Mouse (Mus musculus): ENCODE data around the gene Ptpro.
A peak's percentile ranks its signal among the peaks of the same experiment; 100 is the strongest.
"Not testable (repeated sequence)": the region's sequence is repeated elsewhere in the genome, so short reads cannot be mapped to it uniquely, and the experiment has no call there.

The Ptpro gene

GRCm38 (mm10) chr6:137457210-137457609 is 205.1 kb downstream of the Ptpro start:
- peak; percentile 96 for DNase-seq

DNA sequence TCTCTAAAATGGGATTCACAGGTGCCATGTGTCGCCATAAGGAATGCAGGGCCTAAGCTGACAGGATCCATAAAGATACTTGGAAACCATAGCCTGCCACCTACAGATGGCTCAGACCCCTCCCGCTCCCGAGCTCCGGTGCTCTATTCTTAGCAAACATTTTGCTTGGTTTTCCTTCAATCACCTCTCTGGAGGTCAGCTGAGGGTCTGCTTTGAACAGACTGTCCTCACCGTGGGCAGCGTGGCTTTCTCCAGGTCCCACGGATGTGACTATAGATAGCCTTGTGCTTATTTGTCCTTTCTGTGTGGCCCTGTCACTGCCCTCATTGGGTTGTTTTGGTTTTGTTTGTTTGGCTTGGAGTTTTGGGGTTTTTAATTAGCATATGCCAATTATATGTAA is 206.0 kb downstream of the Ptpro start:
- no peak for DNase-seq

DNA sequence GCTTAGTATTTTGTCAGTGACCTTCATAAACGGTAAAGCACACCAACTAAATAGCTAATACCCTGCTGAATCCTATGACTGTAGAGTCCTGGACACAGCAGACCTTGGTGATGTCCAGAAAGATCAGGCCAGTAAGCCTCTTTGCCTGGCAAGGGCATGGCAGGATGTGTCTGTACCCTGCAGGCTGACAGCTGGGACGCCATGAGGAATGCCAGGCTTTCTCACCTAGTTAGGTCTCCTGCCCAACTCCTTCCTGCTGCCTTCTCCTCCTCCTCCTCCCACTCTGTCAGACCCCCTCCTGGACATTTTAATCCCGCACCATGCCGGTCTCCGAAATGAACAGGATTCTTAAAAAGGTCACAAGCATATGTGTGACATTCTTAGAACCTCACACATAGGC is 211.7 kb downstream of the Ptpro start:
- DNase-seq, result no peak

DNA sequence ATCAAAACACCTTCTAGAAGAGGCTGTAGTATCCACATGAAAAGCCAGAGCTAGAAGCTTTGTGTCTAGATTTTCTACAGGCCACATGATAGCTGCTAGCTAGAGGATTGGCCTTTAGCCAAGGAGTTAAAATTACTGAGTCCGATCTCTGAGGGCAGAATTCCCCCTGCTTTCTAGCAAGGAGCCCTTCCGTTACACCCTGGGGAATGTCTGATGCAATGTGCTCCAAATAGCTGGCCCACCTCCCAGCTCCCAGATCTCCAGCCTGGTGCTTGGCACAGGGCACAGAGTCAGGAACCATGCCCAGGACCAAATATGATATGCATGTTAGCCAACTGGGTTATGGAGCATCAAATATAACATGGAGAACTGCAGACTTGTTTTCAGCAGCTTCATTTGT is 213.1 kb downstream of the Ptpro start:
- peak; percentile 99 for DNase-seq

DNA sequence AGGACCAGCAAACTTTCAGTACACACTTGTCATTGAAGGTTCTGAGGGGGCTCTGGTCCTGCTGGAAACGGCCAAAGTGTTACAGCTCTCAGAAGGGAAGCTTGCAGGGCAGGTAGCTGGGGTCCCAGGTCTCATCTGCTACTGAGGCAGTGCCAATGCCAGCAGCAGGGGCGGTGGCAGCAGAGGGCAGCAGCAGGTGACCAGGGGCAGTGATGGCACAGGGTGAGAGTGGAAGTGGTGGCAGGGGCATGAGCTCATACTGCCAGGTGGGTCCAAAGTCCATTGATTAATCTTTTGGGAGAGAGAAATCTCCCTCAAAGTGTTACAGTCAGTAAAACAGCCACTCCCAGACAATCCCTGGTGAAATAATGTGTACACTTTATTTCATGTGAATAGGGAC is 214.1 kb downstream of the Ptpro start:
- no peak for DNase-seq

- no peak for DNase-seq
These were observed 215.6 kb downstream of the Ptpro start for GRCm38 (mm10) chr6:137467696-137468095.

GRCm38 (mm10) chr6:137469541-137469940 is 217.4 kb downstream of the Ptpro start:
- DNase-seq, result no peak

DNA sequence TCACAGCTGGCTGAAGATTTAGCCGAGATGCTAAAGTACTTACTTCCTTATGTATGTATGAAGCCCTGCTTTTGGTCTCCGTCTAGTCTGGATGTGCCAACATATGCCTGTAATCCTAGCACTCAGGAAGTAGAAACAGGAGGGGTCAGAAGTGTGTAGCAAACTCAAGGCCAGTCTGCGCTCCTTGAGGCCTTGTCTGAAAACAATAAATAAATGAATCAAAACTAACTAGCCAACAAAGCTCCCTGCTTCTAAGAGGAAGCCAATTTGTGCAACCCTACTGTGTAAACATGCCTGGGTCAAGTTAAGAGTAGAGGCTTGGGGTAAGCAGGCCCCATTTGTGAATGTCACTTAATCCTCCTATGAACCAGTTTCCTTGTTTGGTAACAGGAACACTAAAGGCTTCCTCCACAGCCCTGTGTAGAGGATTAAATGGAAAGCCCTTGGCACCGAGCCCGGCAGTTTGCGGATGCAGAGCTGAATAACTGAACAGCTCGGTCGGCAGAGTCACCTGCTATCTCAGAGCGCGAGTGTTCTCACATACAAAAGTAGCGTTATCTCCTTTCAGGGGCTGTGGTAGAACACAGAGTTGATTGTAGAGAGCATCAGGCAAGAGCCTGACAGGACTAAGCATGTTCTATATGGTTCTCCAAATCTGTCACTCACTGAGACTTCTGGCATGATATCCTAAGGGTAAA is 218.9 kb downstream of the Ptpro start:
- peak; percentile 98 for DNase-seq

GRCm38 (mm10) chr6:137472129-137472528 is 220.0 kb downstream of the Ptpro start:
- DNase-seq, result no peak

DNA sequence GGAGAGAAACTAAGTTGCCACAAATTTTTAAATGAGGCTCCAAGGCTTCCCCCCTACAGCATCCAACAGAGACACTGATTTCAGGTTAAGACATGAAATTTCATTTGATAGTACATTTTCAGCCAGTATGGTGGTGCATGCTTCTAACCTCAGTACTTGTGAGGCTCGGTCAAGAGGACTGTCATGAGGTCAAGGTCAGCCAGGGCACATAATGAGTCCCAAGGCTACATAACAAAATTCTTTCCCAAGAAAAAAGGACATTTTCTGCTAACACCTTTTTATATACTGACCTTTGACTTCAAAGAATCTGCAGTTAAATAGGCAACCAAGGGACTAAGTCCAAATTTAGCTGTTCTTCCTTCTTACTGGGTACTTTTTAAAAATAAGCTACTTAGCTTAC is 221.3 kb downstream of the Ptpro start:
- no peak for DNase-seq

DNA sequence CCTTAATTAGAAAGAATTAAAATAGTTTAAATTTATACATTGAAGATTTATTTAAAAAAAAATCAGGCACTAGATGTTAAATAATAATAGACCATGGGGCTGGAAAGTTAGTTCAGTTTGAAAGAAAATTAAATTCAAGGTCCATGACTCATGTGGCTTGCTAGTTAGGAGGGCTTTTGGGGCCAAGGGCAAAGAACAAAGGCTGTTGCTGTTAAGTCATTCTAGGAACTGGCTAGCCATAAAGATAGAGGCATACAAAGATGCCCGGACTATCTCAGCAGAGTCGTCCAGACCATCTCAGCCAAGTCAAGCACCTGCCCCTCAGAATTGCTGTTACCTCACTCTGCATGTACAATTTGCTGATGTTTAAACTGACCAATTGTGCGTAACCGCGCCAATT is 223.6 kb downstream of the Ptpro start:
- DNase-seq, result not testable (repeated sequence)

- no peak for DNase-seq
These were observed 230.8 kb downstream of the Ptpro start for GRCm38 (mm10) chr6:137482891-137483290.

GRCm38 (mm10) chr6:137487443-137487842 is 235.3 kb downstream of the Ptpro start:
- DNase-seq, result peak; percentile 98

DNA sequence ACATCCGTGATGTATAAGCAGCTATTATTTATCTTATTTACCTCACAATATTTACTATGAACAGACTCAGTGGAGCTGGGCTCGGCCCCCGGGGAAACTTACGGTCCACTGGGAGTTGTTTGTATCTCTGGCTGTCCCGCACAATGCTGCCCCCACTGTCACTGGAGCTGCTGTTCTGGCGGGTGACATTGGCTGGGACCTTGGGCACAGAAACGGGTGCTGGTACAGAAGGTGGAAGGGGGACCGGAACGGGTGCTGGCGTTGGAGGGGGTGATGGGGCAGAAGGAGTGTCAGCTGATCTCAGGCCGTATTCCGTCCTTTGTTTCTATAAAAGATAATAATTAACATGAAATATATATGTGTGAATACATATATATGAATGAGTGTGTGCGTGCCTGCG is 238.0 kb downstream of the Ptpro start:
- DNase-seq, result peak; percentile 87

DNA sequence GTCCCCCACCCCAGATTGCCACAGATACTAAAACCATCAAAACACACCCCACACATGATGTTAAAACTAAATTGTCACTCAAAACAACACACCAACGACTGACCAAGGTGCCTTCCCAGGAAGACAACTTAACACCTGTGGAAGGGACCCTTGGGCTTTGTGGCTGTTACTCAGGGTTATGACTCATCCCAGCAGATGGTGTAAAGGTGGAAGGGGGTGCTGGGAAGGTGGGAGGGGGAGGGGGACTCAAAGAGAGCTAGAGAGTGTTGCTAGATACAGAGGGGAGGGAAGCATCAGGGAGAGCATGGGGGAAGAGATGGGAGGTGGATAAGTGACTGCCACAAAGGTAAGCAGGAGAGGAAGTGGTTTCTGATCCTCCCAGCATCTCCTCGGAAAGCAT is 239.5 kb downstream of the Ptpro start:
- peak; percentile 66 for DNase-seq

- DNase-seq, result peak; percentile 86
These were observed 240.5 kb downstream of the Ptpro start for GRCm38 (mm10) chr6:137492582-137492981.

GRCm38 (mm10) chr6:137493211-137494135 is 241.4 kb downstream of the Ptpro start:
- DNase-seq, result peak; percentile 92

DNA sequence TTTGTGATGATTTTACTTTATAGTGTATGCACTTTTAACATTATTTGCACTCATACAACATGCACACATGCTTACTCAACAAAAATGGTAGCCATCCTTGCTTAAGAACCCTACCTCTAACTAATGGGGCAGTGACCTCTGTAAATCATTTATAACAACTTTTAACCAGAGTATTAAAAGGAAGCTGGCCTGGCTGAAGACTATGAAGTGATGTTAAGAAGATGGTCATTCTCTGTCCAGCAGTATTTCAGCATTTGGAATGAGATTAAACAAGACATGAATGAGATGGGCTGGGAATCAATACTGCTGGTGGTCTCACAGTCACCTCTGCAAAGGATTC is 242.0 kb downstream of the Ptpro start:
- DNase-seq, result no peak

DNA sequence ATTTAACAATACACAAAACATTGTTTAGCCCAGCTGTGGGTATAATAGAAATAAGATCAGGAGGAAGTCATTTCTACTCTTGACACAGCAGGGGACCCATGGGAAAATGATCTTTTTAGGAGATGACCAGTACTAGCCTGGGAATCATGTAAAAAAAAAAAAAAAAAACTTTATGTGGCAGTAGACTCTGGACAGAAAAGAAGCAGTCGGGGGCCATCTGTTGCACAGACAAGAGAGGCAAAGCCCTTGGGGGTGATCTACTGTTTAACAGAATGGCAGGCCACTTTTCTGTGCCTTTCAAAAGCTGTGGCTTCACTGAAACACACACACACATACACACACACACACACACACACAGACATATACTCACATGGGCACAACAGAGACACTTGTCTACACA is 242.7 kb downstream of the Ptpro start:
- peak; percentile 83 for DNase-seq

GRCm38 (mm10) chr6:137495233-137495632 is 243.1 kb downstream of the Ptpro start:
- peak; percentile 13 for DNase-seq

DNA sequence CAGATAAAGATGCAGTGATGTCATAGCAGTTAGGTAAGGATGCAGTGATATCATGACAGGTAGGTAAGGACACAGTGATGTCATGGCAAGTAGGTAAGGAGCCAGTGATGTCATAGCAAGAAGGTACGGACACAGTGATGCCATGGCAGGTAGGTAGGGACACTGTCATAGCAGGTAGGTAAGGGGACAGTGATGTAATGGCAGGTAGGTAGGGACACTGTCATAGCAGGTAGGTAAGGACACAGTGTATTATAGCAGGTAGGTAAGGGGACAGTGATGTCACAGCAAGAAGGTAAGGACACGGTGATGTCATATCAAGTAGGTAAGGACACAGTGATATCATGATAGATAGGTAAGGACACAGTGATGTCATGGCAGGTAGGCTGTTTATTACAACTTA is 244.4 kb downstream of the Ptpro start:
- no peak for DNase-seq

DNA sequence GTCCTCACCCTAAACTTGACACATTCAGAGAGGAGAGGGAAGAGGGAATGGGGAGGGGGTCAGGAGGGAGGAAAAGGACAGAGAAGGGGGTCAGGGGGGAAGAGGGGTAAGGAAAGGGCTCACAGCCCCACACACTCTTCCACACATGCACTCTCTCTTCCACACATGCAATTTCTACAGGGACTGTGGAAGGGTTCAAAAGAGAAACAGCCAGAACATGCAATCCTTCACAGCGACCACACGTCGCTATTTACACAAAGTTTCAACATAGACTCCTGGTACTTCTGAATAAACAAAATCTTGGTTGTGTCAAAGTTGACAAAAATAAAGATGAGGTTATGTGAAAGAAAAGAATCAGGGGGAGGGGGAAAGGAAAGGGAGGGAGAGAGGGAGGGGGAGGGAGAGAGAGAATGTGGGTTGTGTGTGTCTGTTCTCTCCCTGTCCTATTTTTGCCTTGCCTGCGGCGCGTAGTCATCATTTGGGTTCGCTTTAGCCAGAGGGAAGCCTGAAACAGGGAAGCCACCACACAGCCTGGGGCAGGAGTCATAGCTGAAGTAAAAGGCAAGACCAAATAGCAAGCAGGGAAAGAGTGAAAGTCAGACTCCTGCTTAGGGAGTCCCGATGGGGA is 245.2 kb downstream of the Ptpro start:
- DNase-seq, result peak; percentile 91

DNA sequence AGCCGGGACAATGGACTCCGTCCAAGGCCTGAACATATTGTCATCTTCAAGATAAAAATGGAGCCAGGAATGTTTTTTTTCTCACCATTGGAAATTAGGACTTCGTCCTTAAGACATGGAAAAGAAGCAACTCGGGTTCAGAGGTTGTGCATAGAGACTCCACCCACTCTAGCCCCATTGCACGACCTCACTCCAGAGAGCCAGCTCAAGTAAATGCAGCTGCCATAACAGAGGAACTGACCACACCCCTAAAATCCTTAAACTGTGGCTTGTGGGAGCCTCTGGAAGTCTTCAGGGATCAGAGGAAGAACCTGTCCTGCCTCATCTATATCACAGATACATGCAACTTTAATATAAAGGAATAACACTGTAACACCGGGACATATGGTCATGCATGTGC is 246.7 kb downstream of the Ptpro start:
- peak; percentile 92 for DNase-seq

DNA sequence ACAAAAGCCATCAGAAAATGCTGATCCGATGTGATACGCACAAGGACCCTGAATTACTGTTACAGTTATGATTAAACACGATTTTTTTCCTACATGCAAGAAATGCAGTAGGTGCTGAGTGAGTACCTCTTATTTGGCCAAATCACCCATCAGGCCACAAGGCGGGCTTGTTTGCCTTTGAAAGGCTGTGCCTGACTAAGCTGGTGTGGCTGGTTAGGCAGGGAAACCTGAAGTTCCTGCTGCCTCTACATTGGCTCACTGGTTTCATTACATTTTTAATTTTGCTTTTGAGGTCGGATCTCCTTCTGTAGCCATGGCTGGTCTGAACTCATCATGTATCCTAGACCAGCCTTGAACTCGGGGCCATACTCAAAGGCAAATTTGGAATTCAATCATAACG is 250.9 kb downstream of the Ptpro start:
- DNase-seq, result no peak
